Mouse (Mus musculus): ENCODE measurements around the gene Epb41l5.

- TF ChIP-seq GATA1 (IDR thresholded peaks at IDR 0.05; ENCODE audit: low read length) (no peak), TAL1 (IDR thresholded peaks at IDR 0.05; ENCODE audit: low read length) (no peak)
These were observed 1.6 kb upstream of the Epb41l5 start for GRCm38 (mm10) chr1:119650386-119650785.

Measured in erythroblast, embryonic 14.5 days (primary cell).